Mouse (Mus musculus): ENCODE results near the gene Cd55b. TPM values are rescaled to one million over a fixed set of nuclear protein-coding genes. Genes with fewer than 3 reads are reported as not detected.

Cd55b gene
- 1.2 TPM for polyA plus RNA-seq (2014; fragmentation: Illumina TruSeq; extraction: RNeasy Lipid Tissue Mini Kit (QIAGEN cat#74804))

DNA sequence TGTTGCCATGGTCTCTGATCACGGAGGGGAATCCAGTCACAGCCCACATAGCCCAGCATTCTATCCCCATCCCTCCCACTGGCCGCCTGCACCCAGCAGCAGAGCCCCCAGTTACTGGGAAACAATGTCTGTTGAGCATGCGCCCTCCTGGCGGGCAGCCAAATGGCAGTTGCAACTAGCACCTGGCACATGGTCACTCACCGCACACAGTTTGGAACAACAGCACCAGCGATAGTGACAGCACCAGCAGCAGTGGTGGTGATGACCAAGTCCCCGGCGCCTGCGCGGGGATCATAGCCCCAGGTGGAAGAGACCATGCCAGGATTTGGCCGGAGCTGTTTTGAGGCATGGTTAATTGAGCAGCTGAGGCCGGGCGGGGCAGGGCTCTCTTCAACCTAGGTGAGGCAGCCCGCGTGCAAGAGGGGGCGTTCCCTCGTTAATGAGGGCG lies at the start of gene Cd55b:
Cd55b (minus strand) TSS at position 346 of the 448 bp plus-strand sequence.

DNA sequence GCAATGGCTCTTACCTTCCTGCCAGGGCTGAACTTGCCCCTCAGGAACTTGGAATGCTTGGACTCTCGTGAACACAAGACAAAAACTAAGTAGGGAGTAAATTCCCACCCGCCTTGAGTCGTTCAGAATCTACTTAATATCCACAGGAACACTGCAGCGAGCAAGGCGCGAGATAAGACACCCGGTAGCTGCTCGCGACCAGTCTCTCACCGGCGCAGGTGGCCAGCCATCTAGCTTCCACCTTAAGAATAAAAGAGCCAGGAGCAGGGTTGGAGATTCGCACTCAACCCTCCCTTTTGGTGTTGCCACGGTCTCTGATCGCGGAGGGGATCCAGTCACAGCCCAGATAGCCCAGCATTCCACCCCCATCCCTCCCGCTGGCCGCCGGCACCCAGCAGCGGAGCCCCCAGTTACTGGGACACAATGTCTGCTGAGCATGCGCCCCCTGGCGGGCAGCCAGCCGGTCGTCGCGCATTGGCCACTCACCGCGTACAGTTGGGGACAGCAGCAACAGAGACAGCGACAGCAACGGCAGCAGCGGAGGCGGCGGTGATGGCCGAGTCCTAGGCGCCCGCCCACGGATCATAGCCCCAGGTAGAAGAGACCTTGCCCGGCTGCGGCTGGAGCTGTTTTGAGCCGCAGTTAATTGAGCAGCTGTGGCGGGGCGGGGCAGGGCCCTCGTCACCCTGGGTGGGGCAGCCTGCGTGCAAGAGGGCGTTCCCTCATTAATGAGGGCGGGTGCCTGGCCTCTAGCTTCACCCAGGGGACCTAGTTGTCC lies 39.5 kb upstream of the Cd55b start, which contains the start of gene Cd55:
Cd55 (minus strand) TSS at position 661 of the 778 bp plus-strand sequence.

Other genes starting within 250 kb of the Cd55b start
- gene Cd55, start 39.7 kb upstream of the Cd55b start, polyA plus RNA-seq (2014; fragmentation: Illumina TruSeq; extraction: RNeasy Lipid Tissue Mini Kit (QIAGEN cat#74804)), result 124 TPM
- not detected for gene Zp3r, start 206.6 kb upstream of the Cd55b start, polyA plus RNA-seq (2014; fragmentation: Illumina TruSeq; extraction: RNeasy Lipid Tissue Mini Kit (QIAGEN cat#74804))
- 0.20 TPM for gene C4bp, start 238.6 kb upstream of the Cd55b start, polyA plus RNA-seq (2014; fragmentation: Illumina TruSeq; extraction: RNeasy Lipid Tissue Mini Kit (QIAGEN cat#74804))